Mouse (Mus musculus) stomach, embryonic 15.5 days (tissue): ENCODE results near the gene Gm17660. TPM values are rescaled to one million over a fixed set of nuclear protein-coding genes. Genes with fewer than 3 reads are reported as not detected.
A peak's percentile ranks its signal among the peaks of the same experiment; 100 is the strongest.
"Not testable (repeated sequence)": the region's sequence is repeated elsewhere in the genome, so short reads cannot be mapped to it uniquely, and the experiment has no call there.

ENCODE experiments used
- ATAC-seq: fragments of 200-750 bp; cut with Nextera tagmentation; 2 replicates; pipeline ENCODE4 v1.8.0; 2017; ENCODE audit warnings: low read depth, moderate number of reproducible peaks, moderate TSS enrichment; ENCODE audit not compliant: insufficient read depth, low FRiP score
- H3K27ac ChIP-seq: fragments of 300-500 bp; sonication (generic); 2 replicates; pipeline ENCODE4 v1.5.1; 2015; ENCODE audit warnings: mild to moderate bottlenecking, inconsistent platforms
- H3K27me3 ChIP-seq: fragments of 300-500 bp; sonication (generic); replicated peaks from 2 replicates; pipeline ENCODE4 v1.6.1; 2015; ENCODE audit warnings: inconsistent platforms
- H3K36me3 ChIP-seq: fragments of 300-500 bp; sonication (generic); 2 replicates; pipeline ENCODE4 v1.6.1; 2015; ENCODE audit warnings: inconsistent platforms
- H3K4me1 ChIP-seq: fragments of 300-500 bp; sonication (generic); 2 replicates; pipeline ENCODE4 v1.6.1; 2015; ENCODE audit warnings: inconsistent platforms
- H3K4me2 ChIP-seq: fragments of 300-500 bp; sonication (generic); 2 replicates; pipeline ENCODE4 v1.6.1; 2015; ENCODE audit warnings: mild to moderate bottlenecking, inconsistent platforms
- H3K4me3 ChIP-seq: fragments of 300-500 bp; sonication (generic); replicated peaks from 2 replicates; pipeline ENCODE4 v1.5.1; 2015; ENCODE audit warnings: inconsistent platforms
- H3K9ac ChIP-seq: fragments of 300-500 bp; sonication (generic); 2 replicates; pipeline ENCODE4 v1.6.1; 2015; ENCODE audit warnings: inconsistent platforms
- H3K9me3 ChIP-seq: fragments of 300-500 bp; sonication (generic); 2 replicates; pipeline ENCODE4 v1.6.1; 2016; ENCODE audit warnings: inconsistent platforms
- WGBS: fragments of 180-500 bp; shearing (Covaris S2); methylation state at CpG from one replicate; pipeline ENCODE4 v1.1.7; 2015; 5-methylcytosine and 5-hydroxymethylcytosine counted together
- microRNA-seq: library from miRNA; unstranded; fragments of <30 nt; microRNA quantifications from one replicate; pipeline ENCODE4, GENCODE M21; 2016
- polyA plus RNA-seq: library from polyadenylated mRNA; unstranded; fragments of >200 nt; fragmentation: Nextera tagmentation; extraction: Ambion mirVana; gene quantifications from 2 replicates; pipeline ENCODE4 v1.2.1, GENCODE M21; 2015

Gene Gm17660
- polyA plus RNA-seq, 1 experiment from 2014 or later, result not detected

- 83% methylated on average over 2 of the region's 2 CpGs for WGBS
- no peaks in the 10 kb centered on the region for H3K27me3 ChIP-seq
- no peaks in the 10 kb centered on the region for H3K9me3 ChIP-seq
- H3K9ac ChIP-seq, result no peak overlapping the region
- no peaks in the 10 kb centered on the region for H3K4me1 ChIP-seq
- ATAC-seq, result no peak
- no peak overlapping the region for H3K4me2 ChIP-seq
- H3K4me3 ChIP-seq, result no peak overlapping the region
- H3K27ac ChIP-seq, result no peak overlapping the region
- no peaks in the 10 kb centered on the region for H3K36me3 ChIP-seq
Measured at GRCm38 (mm10) chr5:104032434-104033097, 44.8 kb downstream of the Gm17660 start.

DNA sequence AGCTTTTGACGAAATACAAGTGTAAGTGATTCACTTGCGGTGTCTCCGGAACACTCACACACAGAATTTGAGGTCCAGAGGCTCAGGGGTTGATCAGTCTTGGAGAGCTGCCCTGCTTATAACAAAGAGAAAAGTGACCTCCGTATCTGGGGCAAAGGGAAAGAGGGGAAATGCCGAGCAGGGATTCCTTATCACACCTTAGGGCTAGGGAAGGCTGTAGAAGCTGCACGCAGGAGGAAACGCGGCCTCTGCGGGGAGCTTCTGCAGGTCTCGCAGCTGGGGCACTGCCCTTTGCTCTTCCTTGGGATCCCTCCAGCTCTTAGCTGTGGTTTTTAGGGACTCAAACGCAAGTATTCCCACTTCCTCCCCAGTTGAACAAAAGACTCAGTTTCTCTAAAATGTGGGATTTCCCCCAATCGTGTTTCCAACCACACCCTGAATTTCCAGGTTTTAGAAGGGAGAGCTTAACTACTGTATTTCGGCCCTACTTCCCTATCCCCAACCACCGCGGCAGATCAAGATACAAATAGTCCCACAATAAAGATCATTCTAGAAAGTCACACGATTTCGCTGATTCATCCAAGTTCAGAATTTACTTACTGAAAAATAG is 52.1 kb downstream of the Gm17660 start:
- Histone ChIP-seq H3K4me3 (no peak overlapping the region), H3K4me2 (no peak overlapping the region; the same call in 1 of the 2 replicates), H3K9ac (no peak overlapping the region), H3K9me3 (no peaks in the 10 kb centered on the region), H3K4me1 (0 out of 2 replicates have a peak, but pooled peaks cover 8% of the 10 kb centered on the region), H3K27me3 (no peaks in the 10 kb centered on the region), H3K36me3 (no peaks in the 10 kb centered on the region), H3K27ac (no peak overlapping the region)
- 45% methylated on average over 17 of the region's 17 CpGs for WGBS
- no peak for ATAC-seq

DNA sequence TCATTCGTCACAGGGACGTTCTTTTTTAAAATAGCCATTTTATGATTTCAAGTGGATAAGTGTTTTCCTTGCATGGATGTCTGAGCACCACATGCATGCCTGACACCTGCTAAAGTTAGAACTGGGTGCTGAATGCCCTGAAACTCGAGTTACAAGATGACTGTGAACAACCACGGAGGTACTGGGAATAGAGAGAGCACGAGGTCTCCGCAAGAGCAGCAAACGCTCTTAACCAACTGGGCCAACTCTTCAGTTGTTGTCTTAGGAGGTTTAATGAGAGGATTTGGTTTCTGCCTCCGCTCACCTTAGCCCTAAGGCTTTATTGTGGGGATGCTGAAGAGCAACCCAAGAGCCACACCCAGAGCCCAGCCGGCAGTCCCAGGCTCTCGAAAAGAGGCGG is 52.6 kb downstream of the Gm17660 start:
- H3K9me3 ChIP-seq, result no peaks in the 10 kb centered on the region
- no peak overlapping the region for H3K27ac ChIP-seq
- H3K4me1 ChIP-seq, result 0 out of 2 replicates have a peak, but pooled peaks cover 11% of the 10 kb centered on the region
- no peak overlapping the region for H3K4me3 ChIP-seq
- no peaks in the 10 kb centered on the region for H3K36me3 ChIP-seq
- no peak for ATAC-seq
- H3K9ac ChIP-seq, result no peak overlapping the region
- WGBS, result 68% methylated on average over 11 of the region's 11 CpGs
- no peak overlapping the region for H3K4me2 ChIP-seq
- no peaks in the 10 kb centered on the region for H3K27me3 ChIP-seq

DNA sequence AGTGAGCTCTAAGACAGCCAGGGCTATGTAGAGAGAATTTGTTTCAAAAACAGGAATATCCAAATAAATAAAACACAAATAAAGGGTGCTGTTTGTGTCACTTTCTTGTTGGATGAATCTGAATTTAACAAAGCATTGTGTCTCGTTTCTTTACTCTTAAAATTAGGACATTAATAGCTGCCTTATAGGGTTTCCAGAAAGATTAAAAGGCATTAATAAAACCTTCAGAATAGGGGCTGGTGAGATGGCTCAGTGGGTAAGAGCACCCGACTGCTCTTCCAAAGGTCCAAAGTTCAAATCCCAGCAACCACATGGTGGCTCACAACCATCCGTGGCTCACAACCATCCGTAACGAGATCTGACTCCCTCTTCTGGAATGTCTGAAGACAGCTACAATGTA is 53.2 kb downstream of the Gm17660 start:
- not testable (repeated sequence) for H3K36me3 ChIP-seq, H3K4me2 ChIP-seq, H3K9me3 ChIP-seq, H3K4me3 ChIP-seq, H3K9ac ChIP-seq, H3K27ac ChIP-seq, ATAC-seq, H3K27me3 ChIP-seq
- H3K4me1 ChIP-seq, result 0 out of 2 replicates have a peak, but pooled peaks cover 11% of the 10 kb centered on the region
- 76% methylated on average over 5 of the region's 5 CpGs for WGBS

DNA sequence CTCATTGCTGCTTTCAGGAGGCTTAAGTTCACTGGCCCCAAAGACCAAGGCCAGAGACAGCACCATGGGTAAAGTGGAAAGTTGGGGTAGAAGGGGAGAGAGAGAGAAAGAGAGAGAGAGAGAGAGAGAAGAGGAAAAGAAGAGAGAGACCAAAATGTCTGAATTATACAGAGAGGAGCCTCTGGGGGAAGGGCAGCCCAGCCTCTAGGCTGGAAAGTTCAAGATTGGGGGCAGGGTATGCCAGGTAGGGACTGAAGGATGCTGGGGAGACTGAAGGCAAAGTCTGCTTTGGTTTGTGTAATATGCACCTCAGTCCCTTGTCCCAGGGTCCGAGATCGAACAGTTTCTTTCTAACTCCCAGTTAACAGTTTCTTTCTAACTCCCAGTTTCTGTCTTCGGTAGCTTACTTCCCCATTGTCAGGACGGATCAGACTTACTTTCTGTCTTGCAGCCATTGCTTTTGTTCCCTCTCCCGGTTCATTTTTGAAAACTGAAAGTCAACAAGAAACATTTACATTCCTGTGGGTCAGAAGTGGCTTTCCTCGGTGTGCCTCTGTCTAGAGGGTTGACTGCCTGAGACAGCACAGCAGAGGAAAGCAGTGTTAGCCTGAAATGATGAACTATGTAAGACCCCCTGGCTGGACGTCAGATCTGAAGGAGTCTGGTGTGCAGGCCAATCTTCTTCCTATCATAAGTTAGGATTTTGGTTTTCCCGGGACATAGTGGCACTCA is 54.0 kb downstream of the Gm17660 start:
- Histone ChIP-seq H3K4me1 (0 out of 2 replicates have a peak, but pooled peaks cover 11% of the 10 kb centered on the region), H3K27me3 (no peaks in the 10 kb centered on the region), H3K4me2 (0 out of 2 replicates have a peak overlapping the region, but pooled peaks have one; percentile 5), H3K27ac (no peak overlapping the region; the same call in 1 of the 2 replicates), H3K36me3 (no peaks in the 10 kb centered on the region), H3K9ac (no peak overlapping the region), H3K4me3 (no peak overlapping the region), H3K9me3 (no peaks in the 10 kb centered on the region)
- no peak for ATAC-seq
- 55% methylated on average over 8 of the region's 8 CpGs for WGBS

GRCm38 (mm10) chr5:104022558-104022957 is 54.9 kb downstream of the Gm17660 start:
- Histone ChIP-seq H3K36me3 (no peaks in the 10 kb centered on the region), H3K4me3 (peak overlapping the region; percentile 55; the same call in 1 of the 2 replicates), H3K9me3 (no peaks in the 10 kb centered on the region), H3K4me2 (peak overlapping the region; percentile 76), H3K4me1 (0 out of 2 replicates have a peak, but pooled peaks cover 11% of the 10 kb centered on the region), H3K27ac (peak overlapping the region; percentile 91; the same call in 1 of the 2 replicates), H3K9ac (no peak overlapping the region), H3K27me3 (no peaks in the 10 kb centered on the region)
- no peak for ATAC-seq
- WGBS, result 41% methylated on average over 5 of the region's 5 CpGs

- Histone ChIP-seq H3K27me3 (no peaks in the 10 kb centered on the region), H3K9me3 (no peaks in the 10 kb centered on the region), H3K9ac (peak within 1 kb of the TSS; percentile 50), H3K4me1 (0 out of 2 replicates have a peak, but pooled peaks cover 11% of the 10 kb centered on the region), H3K36me3 (no peaks in the 10 kb centered on the region), H3K27ac (peak within 1 kb of the TSS; percentile 91), H3K4me3 (peak within 1 kb of the TSS; percentile 55), H3K4me2 (peak within 1 kb of the TSS; percentile 76)
- ATAC-seq, result peak; percentile 95
- under 1% methylated on average over 31 of the region's 31 CpGs for WGBS
Measured at GRCm38 (mm10) chr5:104021597-104022378, 55.6 kb downstream of the Gm17660 start, which contains the start of gene Hsd17b11. TSS of gene Hsd17b11 (minus strand) at chr5:104021919.

Small RNA genes within 50 kb of the gene (microRNA-seq; reads per million reads assigned to microRNA genes)
- not detected for gene Mir5619

Other genes starting within 250 kb of the Gm17660 start
- 11.9 and 14.7 TPM in 2 replicates for gene Klhl8, start 166.3 kb downstream of the Gm17660 start, polyA plus RNA-seq
- gene Hsd17b13, start 100.2 kb downstream of the Gm17660 start, polyA plus RNA-seq, result 4.8 and 6.2 TPM in 2 replicates
- 6.8 and 7.0 TPM in 2 replicates for gene Hsd17b11, start 55.7 kb downstream of the Gm17660 start, polyA plus RNA-seq
- 62.8 and 64.6 TPM in 2 replicates for gene Nudt9, start 31.3 kb downstream of the Gm17660 start, polyA plus RNA-seq
- gene Sparcl1, start 36.1 kb upstream of the Gm17660 start, polyA plus RNA-seq, result 274 and 291 TPM in 2 replicates
- gene Dspp, start 93.1 kb upstream of the Gm17660 start, polyA plus RNA-seq, result not detected in 2 replicates
- 0.80 and 0.86 TPM in 2 replicates for gene Dmp1, start 125.0 kb upstream of the Gm17660 start, polyA plus RNA-seq
- gene Ibsp, start 221.6 kb upstream of the Gm17660 start, polyA plus RNA-seq, result 0.10 and 0.22 TPM in 2 replicates
- not detected in 2 replicates for gene Mepe, start 247.7 kb upstream of the Gm17660 start, polyA plus RNA-seq